Mouse (Mus musculus): ENCODE data around the gene Ank3. TPM values are rescaled to one million over a fixed set of nuclear protein-coding genes. Genes with fewer than 3 reads are reported as not detected.

Ank3 gene
- total RNA-seq, 2 experiments from 2014 or later: 58.0 to 76.6 TPM

- DNase-seq: no peak
- intact Hi-C loops (cut with DNase I): no loop called here
Measured at GRCm38 (mm10) chr10:69939144-69939543, 540.6 kb downstream of the Ank3 start.

GRCm38 (mm10) chr10:69939966-69940365 is 541.4 kb downstream of the Ank3 start:
- intact Hi-C loops (cut with DNase I): no loop called here

GRCm38 (mm10) chr10:69941001-69941400 is 542.4 kb downstream of the Ank3 start:
- intact Hi-C loops (cut with DNase I): no loop called here
- DNase-seq: no peak

More at GRCm38 (mm10) chr10:69939966-69940365, 541.4 kb downstream of the Ank3 start:
- DNase-seq: no peak

GRCm38 (mm10) chr10:69944845-69945244 is 546.3 kb downstream of the Ank3 start:
- DNase-seq: peak; percentile 47 to 64

GRCm38 (mm10) chr10:69945870-69946269 is 547.3 kb downstream of the Ank3 start:
- DNase-seq: no peak
- intact Hi-C loops (cut with DNase I): no loop called here

More at GRCm38 (mm10) chr10:69944845-69945244, 546.3 kb downstream of the Ank3 start:
- intact Hi-C loops (cut with DNase I): no loop called here

GRCm38 (mm10) chr10:69946271-69946670 is 547.7 kb downstream of the Ank3 start:
- intact Hi-C loops (cut with DNase I): no loop called here
- no peak for DNase-seq

- intact Hi-C loops (cut with DNase I): no loop called here
- DNase-seq: no peak
Measured at GRCm38 (mm10) chr10:69947093-69947492, 548.5 kb downstream of the Ank3 start.

GRCm38 (mm10) chr10:69950236-69950918 is 551.8 kb downstream of the Ank3 start:
- no peak for DNase-seq
- intact Hi-C loops (cut with DNase I): no loop called here

GRCm38 (mm10) chr10:69950919-69951236 is 552.3 kb downstream of the Ank3 start:
- DNase-seq: no peak
- intact Hi-C loops (cut with DNase I): no loop called here

- DNase-seq: no peak
- intact Hi-C loops (cut with DNase I): no loop called here
Measured at GRCm38 (mm10) chr10:69951426-69951825, 552.9 kb downstream of the Ank3 start.

GRCm38 (mm10) chr10:69952316-69952715 is 553.7 kb downstream of the Ank3 start:
- intact Hi-C loops (cut with DNase I): no loop called here
- no peak for DNase-seq

- no peak for DNase-seq
- intact Hi-C loops (cut with DNase I): no loop called here
Measured at GRCm38 (mm10) chr10:69954657-69955267, 556.2 kb downstream of the Ank3 start.

- intact Hi-C loops (cut with DNase I): loop anchor here (5.0 to 10.0 kb wide), 3 partner anchors 50 to 510 kb away; no protein-coding TSS in a partner anchor
- no peak for DNase-seq
Measured at GRCm38 (mm10) chr10:69962226-69962625, 563.7 kb downstream of the Ank3 start.

GRCm38 (mm10) chr10:69962976-69963375 is 564.4 kb downstream of the Ank3 start:
- no peak for DNase-seq
- intact Hi-C loops (cut with DNase I): loop anchor here (5.0 to 10.0 kb wide), 3 partner anchors 51 to 511 kb away; no protein-coding TSS in a partner anchor

GRCm38 (mm10) chr10:69964611-69965010 is 566.0 kb downstream of the Ank3 start:
- intact Hi-C loops (cut with DNase I): loop anchor here (1.0 to 10.0 kb wide), 5 partner anchors 52 to 512 kb away; no protein-coding TSS in a partner anchor
- peak; percentile 46 to 76 for DNase-seq

GRCm38 (mm10) chr10:69965085-69965484 is 566.5 kb downstream of the Ank3 start:
- intact Hi-C loops (cut with DNase I): loop anchor here (2.0 to 10.0 kb wide), 2 partner anchors 310 to 332 kb away; no protein-coding TSS in a partner anchor
- no peak for DNase-seq

GRCm38 (mm10) chr10:69967994-69968393 is 569.4 kb downstream of the Ank3 start:
- intact Hi-C loops (cut with DNase I): loop anchor here (10.0 kb wide), 1 partner anchor 313 kb away; no protein-coding TSS in a partner anchor
- no peak for DNase-seq

- intact Hi-C loops (cut with DNase I): no loop called here
- no peak for DNase-seq
Measured at GRCm38 (mm10) chr10:69979636-69980035, 581.1 kb downstream of the Ank3 start.

- intact Hi-C loops (cut with DNase I): no loop called here
- no peak for DNase-seq
Measured at GRCm38 (mm10) chr10:69981386-69982097, 583.0 kb downstream of the Ank3 start.

GRCm38 (mm10) chr10:69982701-69983100 is 584.1 kb downstream of the Ank3 start:
- intact Hi-C loops (cut with DNase I): no loop called here
- DNase-seq: no peak

- intact Hi-C loops (cut with DNase I): no loop called here
- DNase-seq: no peak
Measured at GRCm38 (mm10) chr10:69987496-69987895, 588.9 kb downstream of the Ank3 start.
